Mouse (Mus musculus) hindbrain, embryonic 12.5 days (tissue): ENCODE measurements around the gene Smad5. TPM values are rescaled to one million over a fixed set of nuclear protein-coding genes. Genes with fewer than 3 reads are reported as not detected.
A peak's percentile ranks its signal among the peaks of the same experiment; 100 is the strongest.

Experiments used
- ATAC-seq: fragments of 200-750 bp; cut with Nextera tagmentation; 2 replicates; pipeline ENCODE4 v1.8.0; 2017; ENCODE audit warnings: moderate TSS enrichment; ENCODE audit not compliant: low FRiP score
- H3K27ac ChIP-seq: fragments of 300-500 bp; sonication (generic); 2 replicates; pipeline ENCODE4 v1.5.1; 2016; ENCODE audit warnings: mild to moderate bottlenecking
- H3K27me3 ChIP-seq: fragments of 300-500 bp; sonication (generic); 2 replicates; pipeline ENCODE4 v1.6.1; 2016; ENCODE audit warnings: mild to moderate bottlenecking
- H3K36me3 ChIP-seq: fragments of 300-500 bp; sonication (generic); 2 replicates; pipeline ENCODE4 v1.6.1; 2016; ENCODE audit warnings: mild to moderate bottlenecking
- H3K4me1 ChIP-seq: fragments of 300-500 bp; sonication (generic); 2 replicates; pipeline ENCODE4 v1.6.1; 2016
- H3K4me2 ChIP-seq: fragments of 300-500 bp; sonication (generic); replicated peaks from 2 replicates; pipeline ENCODE4 v1.6.1; 2016; ENCODE audit warnings: mild to moderate bottlenecking
- H3K4me3 ChIP-seq: fragments of 300-500 bp; sonication (generic); 2 replicates; pipeline ENCODE4 v1.5.1; 2016; ENCODE audit warnings: mild to moderate bottlenecking
- H3K9ac ChIP-seq: fragments of 300-500 bp; sonication (generic); 2 replicates; pipeline ENCODE4 v1.6.1; 2016; ENCODE audit warnings: mild to moderate bottlenecking, moderate library complexity
- H3K9me3 ChIP-seq: fragments of 300-500 bp; sonication (generic); replicated peaks from 2 replicates; pipeline ENCODE4 v1.6.1; 2016; ENCODE audit warnings: mild to moderate bottlenecking
- WGBS: fragments of 180-500 bp; shearing (Covaris S2); methylation state at CpG from one replicate; pipeline ENCODE4 v1.1.7; 2016; 5-methylcytosine and 5-hydroxymethylcytosine counted together
- polyA plus RNA-seq: library from polyadenylated mRNA; unstranded; fragments of >200 nt; fragmentation: Nextera tagmentation; extraction: Ambion mirVana; gene quantifications from 2 replicates; pipeline ENCODE4 v1.2.1, GENCODE M21; 2016

Gene Smad5
- polyA plus RNA-seq, 1 experiment from 2014 or later = 38.8 TPM

- Histone ChIP-seq H3K9me3 (no peaks in the 10 kb centered on the region), H3K27ac (no peak overlapping the region), H3K4me1 (peaks cover 12% of the 10 kb centered on the region), H3K27me3 (0 out of 2 replicates have a peak, but pooled peaks cover 3% of the 10 kb centered on the region), H3K9ac (no peak overlapping the region), H3K4me3 (no peak overlapping the region), H3K4me2 (no peak overlapping the region), H3K36me3 (no peaks in the 10 kb centered on the region)
- WGBS = 86% methylated on average over 17 of the region's 17 CpGs
- ATAC-seq = no peak
These were observed 20.5 kb upstream of the Smad5 start for GRCm38 (mm10) chr13:56682326-56682725.

DNA sequence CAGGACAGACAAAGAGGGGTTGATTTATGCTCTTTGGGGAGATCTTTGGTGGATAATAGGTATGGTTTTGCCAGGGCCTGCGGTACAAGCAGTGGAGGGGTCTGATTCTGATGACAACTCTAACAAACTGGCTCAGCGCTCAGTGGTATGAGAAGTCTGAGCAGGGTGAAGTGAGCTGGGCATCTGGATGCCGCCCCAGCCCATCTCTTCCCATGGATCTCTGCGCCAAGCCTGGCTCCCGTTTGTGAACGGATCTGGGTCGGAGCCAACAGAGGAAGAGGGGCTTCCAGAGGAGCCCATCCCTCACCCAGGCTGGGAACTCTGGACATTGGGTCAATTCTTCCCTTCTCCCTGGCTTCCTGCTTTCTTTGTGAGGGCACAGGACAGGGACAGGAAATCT lies 19.5 kb upstream of the Smad5 start:
- no peak overlapping the region for H3K4me2 ChIP-seq
- H3K4me3 ChIP-seq = no peak overlapping the region
- 0 out of 2 replicates have a peak, but pooled peaks cover 3% of the 10 kb centered on the region for H3K27me3 ChIP-seq
- 88% methylated on average over 7 of the region's 7 CpGs for WGBS
- no peaks in the 10 kb centered on the region for H3K36me3 ChIP-seq
- H3K9ac ChIP-seq = no peak overlapping the region
- ATAC-seq = no peak
- peaks cover 8% of the 10 kb centered on the region for H3K4me1 ChIP-seq
- no peak overlapping the region for H3K27ac ChIP-seq
- no peaks in the 10 kb centered on the region for H3K9me3 ChIP-seq

- Histone ChIP-seq H3K27me3 (no peaks in the 10 kb centered on the region), H3K4me3 (no peak overlapping the region), H3K27ac (no peak overlapping the region), H3K36me3 (no peaks in the 10 kb centered on the region), H3K9me3 (no peaks in the 10 kb centered on the region), H3K4me2 (no peak overlapping the region), H3K9ac (no peak overlapping the region), H3K4me1 (no peaks in the 10 kb centered on the region; the same call in 1 of the 2 replicates)
- ATAC-seq = no peak
- 67% methylated on average over 7 of the region's 7 CpGs for WGBS
These were observed 10.8 kb upstream of the Smad5 start for GRCm38 (mm10) chr13:56692011-56692410.

- no peak overlapping the region for H3K4me3 ChIP-seq
- no peaks in the 10 kb centered on the region for H3K9me3 ChIP-seq
- no peaks in the 10 kb centered on the region for H3K36me3 ChIP-seq
- H3K27me3 ChIP-seq = no peaks in the 10 kb centered on the region
- 89% methylated on average over 6 of the region's 6 CpGs for WGBS
- no peak overlapping the region for H3K9ac ChIP-seq
- H3K4me2 ChIP-seq = no peak overlapping the region
- H3K4me1 ChIP-seq = peaks cover 4% of the 10 kb centered on the region
- no peak overlapping the region for H3K27ac ChIP-seq
- ATAC-seq = no peak
These were observed 10.2 kb upstream of the Smad5 start for GRCm38 (mm10) chr13:56692644-56693043.

DNA sequence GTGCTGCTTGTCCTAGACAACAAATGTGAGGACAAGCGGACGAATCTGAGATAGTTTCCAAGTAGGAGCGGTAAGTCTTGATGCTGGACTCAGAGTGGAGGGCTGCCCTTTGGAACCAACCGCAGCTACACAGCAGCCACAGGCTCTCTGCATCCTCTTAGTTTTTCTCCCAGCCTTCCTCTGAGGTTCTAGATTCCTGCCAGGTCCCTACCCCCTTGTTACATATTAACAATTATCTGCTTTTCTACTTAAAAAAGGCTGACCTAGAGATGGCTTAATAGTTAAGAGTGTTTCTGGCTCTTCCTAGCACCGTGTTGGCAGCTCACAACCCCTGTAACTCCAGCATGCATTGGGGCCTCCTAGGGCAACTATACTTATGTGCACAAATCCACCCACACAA lies 7.1 kb upstream of the Smad5 start:
- WGBS = 92% methylated on average over 5 of the region's 5 CpGs
- Histone ChIP-seq H3K4me2 (no peak overlapping the region), H3K27ac (no peak overlapping the region), H3K4me1 (peaks cover 17% of the 10 kb centered on the region), H3K9me3 (no peaks in the 10 kb centered on the region), H3K36me3 (no peaks in the 10 kb centered on the region), H3K9ac (no peak overlapping the region), H3K27me3 (no peaks in the 10 kb centered on the region), H3K4me3 (no peak overlapping the region)
- no peak for ATAC-seq

GRCm38 (mm10) chr13:56696699-56697098 lies 6.1 kb upstream of the Smad5 start:
- WGBS = 74% methylated on average over 5 of the region's 5 CpGs
- H3K4me2 ChIP-seq = no peak overlapping the region

GRCm38 (mm10) chr13:56697171-56697570 lies 5.6 kb upstream of the Smad5 start:
- Histone ChIP-seq H3K4me3 (no peak overlapping the region), H3K9me3 (no peaks in the 10 kb centered on the region), H3K27me3 (no peaks in the 10 kb centered on the region), H3K36me3 (no peaks in the 10 kb centered on the region), H3K9ac (no peak overlapping the region), H3K4me2 (no peak overlapping the region), H3K27ac (no peak overlapping the region), H3K4me1 (peaks cover 21% of the 10 kb centered on the region)
- 92% methylated on average over 2 of the region's 2 CpGs for WGBS
- ATAC-seq = no peak

More at GRCm38 (mm10) chr13:56696699-56697098, 6.1 kb upstream of the Smad5 start:
- Histone ChIP-seq H3K27me3 (no peaks in the 10 kb centered on the region), H3K9me3 (no peaks in the 10 kb centered on the region), H3K4me1 (peaks cover 18% of the 10 kb centered on the region), H3K4me3 (no peak overlapping the region), H3K27ac (no peak overlapping the region), H3K36me3 (no peaks in the 10 kb centered on the region), H3K9ac (no peak overlapping the region)
- ATAC-seq = no peak

- H3K36me3 ChIP-seq = no peaks in the 10 kb centered on the region
- H3K27me3 ChIP-seq = no peaks in the 10 kb centered on the region
- H3K4me3 ChIP-seq = no peak overlapping the region
- peak overlapping the region; percentile 17 for H3K4me2 ChIP-seq
- H3K9me3 ChIP-seq = no peaks in the 10 kb centered on the region
- peaks cover 26% of the 10 kb centered on the region for H3K4me1 ChIP-seq
- no peak overlapping the region for H3K9ac ChIP-seq
- ATAC-seq = no peak
- peak overlapping the region; percentile 53 for H3K27ac ChIP-seq
- WGBS = 19% methylated on average over 9 of the region's 9 CpGs
These were observed 4.4 kb upstream of the Smad5 start for GRCm38 (mm10) chr13:56698391-56698790.

DNA sequence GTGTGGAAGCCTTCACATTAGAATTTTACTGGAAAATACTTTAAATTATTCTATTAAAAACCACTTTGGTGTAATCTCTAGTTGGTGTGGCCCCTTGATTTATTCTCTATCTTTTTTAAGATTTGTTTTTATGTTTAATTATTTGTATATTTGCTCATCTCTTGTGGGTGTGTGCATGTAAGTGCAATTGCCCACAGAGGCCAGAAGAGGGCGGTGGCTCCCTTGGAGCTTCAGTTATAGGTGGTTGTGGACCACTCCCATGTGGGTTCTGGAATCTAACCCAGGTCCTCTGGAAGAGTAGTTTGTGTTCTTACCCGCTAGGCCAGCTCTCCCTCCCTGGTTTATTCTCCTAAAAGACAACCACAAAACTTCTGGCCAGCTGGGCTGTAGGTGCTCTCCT lies 3.4 kb upstream of the Smad5 start:
- Histone ChIP-seq H3K27ac (no peak overlapping the region), H3K9me3 (no peaks in the 10 kb centered on the region), H3K4me1 (peaks cover 31% of the 10 kb centered on the region), H3K27me3 (no peaks in the 10 kb centered on the region), H3K4me2 (no peak overlapping the region), H3K36me3 (no peaks in the 10 kb centered on the region), H3K4me3 (no peak overlapping the region), H3K9ac (no peak overlapping the region)
- no peak for ATAC-seq
- WGBS = 83% methylated on average over 2 of the region's 2 CpGs

DNA sequence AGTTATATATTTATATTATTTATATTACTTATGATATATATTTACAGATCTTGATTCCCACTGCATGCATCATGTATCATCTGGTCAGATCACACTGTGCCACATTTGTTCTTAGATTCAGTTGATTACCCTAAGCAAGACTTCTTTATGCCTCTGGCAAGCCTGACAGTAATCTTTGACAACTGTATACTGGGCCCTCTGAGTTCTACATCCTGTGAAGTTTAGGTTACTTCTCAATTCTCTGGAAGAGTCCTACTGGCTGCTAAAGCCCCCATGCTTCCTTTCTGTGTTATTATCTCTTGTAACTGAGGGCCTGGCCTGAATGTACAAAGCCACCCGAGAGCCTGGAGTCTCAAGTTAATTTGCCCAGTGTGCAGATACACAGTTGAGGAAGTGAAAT lies 1.8 kb upstream of the Smad5 start:
- Histone ChIP-seq H3K4me1 (peaks cover 46% of the 10 kb centered on the region), H3K4me3 (no peak overlapping the region), H3K27me3 (no peaks in the 10 kb centered on the region), H3K4me2 (no peak overlapping the region), H3K9ac (no peak overlapping the region), H3K27ac (no peak overlapping the region), H3K9me3 (no peaks in the 10 kb centered on the region), H3K36me3 (peaks cover 2% of the 10 kb centered on the region; the same call in 1 of the 2 replicates)
- ATAC-seq = no peak
- 80% methylated on average over 1 of the region's 1 CpGs for WGBS

GRCm38 (mm10) chr13:56701924-56702323 lies 886 bp upstream of the Smad5 start:
- peaks cover 51% of the 10 kb centered on the region for H3K4me1 ChIP-seq
- H3K9ac ChIP-seq = no peak overlapping the region
- H3K4me2 ChIP-seq = no peak overlapping the region; the same call in 1 of the 2 replicates

GRCm38 (mm10) chr13:56703222-56703870 lies 536 bp downstream of the Smad5 start:
- Histone ChIP-seq H3K36me3 (peaks cover 18% of the 10 kb centered on the region; the same call in 1 of the 2 replicates), H3K4me2 (peak overlapping the region; percentile 71), H3K9me3 (no peaks in the 10 kb centered on the region), H3K4me1 (peaks cover 48% of the 10 kb centered on the region), H3K27me3 (no peaks in the 10 kb centered on the region), H3K27ac (peak overlapping the region; percentile 98), H3K4me3 (peak overlapping the region; percentile 70), H3K9ac (peak overlapping the region; percentile 95)
- ATAC-seq = peak; percentile 83
- under 1% methylated on average over 71 of the region's 80 CpGs for WGBS

More at GRCm38 (mm10) chr13:56701924-56702323, 886 bp upstream of the Smad5 start:
- 68% methylated on average over 10 of the region's 10 CpGs for WGBS
- Histone ChIP-seq H3K36me3 (peaks cover 7% of the 10 kb centered on the region; the same call in 1 of the 2 replicates), H3K27me3 (no peaks in the 10 kb centered on the region), H3K4me3 (no peak overlapping the region), H3K9me3 (no peaks in the 10 kb centered on the region), H3K27ac (no peak overlapping the region)
- ATAC-seq = no peak

GRCm38 (mm10) chr13:56703871-56704321 lies 1.1 kb downstream of the Smad5 start:
- ATAC-seq = peak; percentile 14; the same call in 1 of the 2 replicates
- peak overlapping the region; percentile 95 for H3K9ac ChIP-seq
- H3K27ac ChIP-seq = peak overlapping the region; percentile 98
- H3K4me1 ChIP-seq = peaks cover 43% of the 10 kb centered on the region
- H3K4me2 ChIP-seq = peak overlapping the region; percentile 71
- no peaks in the 10 kb centered on the region for H3K27me3 ChIP-seq
- peaks cover 18% of the 10 kb centered on the region; the same call in 1 of the 2 replicates for H3K36me3 ChIP-seq
- WGBS = 0% methylated on average over 11 of the region's 11 CpGs
- H3K4me3 ChIP-seq = peak overlapping the region; percentile 70
- H3K9me3 ChIP-seq = no peaks in the 10 kb centered on the region
